Mouse (Mus musculus): ENCODE data around the gene Hipk1.
A peak's percentile ranks its signal among the peaks of the same experiment; 100 is the strongest.
"Not testable (repeated sequence)": the region's sequence is repeated elsewhere in the genome, so short reads cannot be mapped to it uniquely, and the experiment has no call there.

Hipk1 gene

DNA sequence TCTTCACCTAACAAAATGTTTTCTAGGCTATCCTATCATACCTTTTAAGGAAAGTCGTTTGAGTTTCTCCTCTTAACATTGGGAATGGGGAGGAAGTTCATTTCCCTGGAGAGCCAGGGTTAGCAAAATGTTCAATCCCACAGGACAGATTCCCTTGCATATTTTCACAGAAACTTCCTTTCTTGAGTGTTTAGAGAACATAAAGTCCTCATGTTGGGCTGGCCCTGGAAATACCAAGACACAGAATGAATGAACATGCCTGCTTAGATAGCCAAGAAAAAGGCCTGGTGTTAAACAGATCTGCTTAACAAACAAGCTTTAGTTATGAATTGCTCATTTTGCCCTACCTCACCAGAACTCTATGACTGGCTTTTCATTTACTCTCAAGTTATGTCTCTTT is 1.2 kb upstream of the Hipk1 start:
- DNase-seq (ENCODE audit: low spot score) = no peak

- not testable (repeated sequence) for DNase-seq (ENCODE audit: low spot score)
Observed at GRCm38 (mm10) chr3:103792111-103792406, 696 bp upstream of the Hipk1 start.

DNA sequence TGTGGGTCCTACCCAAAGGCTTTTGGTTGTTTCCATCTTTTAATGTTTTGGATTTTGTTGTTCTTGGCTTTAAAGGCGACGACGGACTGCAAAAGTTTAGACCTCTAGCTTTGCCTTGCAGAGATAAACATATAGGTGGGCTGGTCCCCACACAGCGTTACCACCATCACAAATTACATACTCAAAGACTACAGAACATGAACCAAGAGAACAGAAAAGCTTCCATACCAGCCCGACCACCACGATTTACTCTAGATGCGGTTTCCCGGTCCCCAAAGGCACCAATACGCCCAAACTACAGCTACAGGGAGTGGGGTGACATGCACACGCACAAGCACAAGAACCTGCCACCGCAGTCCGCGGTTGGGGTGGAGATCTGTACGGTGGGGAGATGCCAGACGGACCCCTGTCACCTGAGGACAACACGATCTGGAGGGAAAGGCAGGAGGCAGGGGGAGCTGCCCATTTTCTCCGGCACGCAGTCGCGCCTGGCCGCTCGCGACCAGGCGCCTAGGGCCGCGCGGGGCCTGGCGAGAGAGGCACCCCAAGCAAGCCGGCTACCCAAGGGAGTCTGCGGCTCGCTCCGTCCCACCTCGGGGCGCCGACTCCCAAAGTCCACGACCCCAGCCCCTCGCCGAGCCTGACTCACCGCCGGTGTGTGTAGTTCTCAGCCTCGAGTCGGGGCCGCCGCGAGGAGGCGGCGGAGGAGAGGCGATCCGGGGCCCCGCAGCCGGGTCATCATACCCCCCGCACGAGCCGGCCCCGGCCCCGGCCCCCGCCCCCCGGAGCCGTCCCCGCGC is 817 bp downstream of the Hipk1 start:
- DNase-seq (ENCODE audit: low spot score) = peak; percentile 55

DNA sequence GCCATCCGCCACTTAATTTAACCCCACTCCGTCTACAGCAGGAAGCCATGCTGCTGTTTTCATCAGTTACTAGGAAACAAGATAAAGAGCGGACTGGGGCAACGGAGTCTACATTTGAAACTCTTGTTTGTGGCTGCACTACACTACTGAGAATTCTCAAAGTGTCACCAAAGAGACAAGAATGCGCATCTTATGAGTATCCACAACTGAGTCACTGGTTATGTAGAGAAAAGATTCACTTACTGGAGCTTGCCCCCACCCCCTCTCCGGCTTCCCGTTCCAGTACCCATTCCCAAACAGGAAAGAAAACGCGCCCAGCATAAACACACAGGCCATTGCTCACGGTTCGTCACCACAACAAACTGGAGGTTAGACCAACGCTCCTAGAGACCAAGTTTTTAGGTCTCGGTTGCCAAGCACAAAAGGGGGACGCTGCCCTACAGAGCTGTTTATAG is 1.4 kb downstream of the Hipk1 start:
- DNase-seq (ENCODE audit: low spot score) = peak; percentile 76

DNA sequence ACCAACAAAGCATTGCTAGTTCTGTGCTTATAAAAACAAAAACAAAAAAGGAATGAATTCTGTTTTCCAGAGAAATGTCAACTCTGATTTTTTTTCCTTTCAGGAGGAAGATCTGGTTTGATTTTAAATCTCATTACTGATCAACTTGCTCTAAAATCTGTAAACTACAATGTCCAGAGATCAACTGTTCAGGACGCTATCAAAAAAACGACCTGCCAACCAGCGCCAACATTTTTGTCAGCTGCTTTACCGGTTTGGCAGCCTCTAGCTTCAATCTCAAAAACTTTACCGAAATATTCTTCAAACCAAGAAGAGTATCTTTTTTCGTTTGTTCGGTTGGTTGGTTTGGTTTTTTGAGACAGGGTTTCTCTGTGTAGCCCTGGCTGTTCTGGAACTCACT is 2.3 kb downstream of the Hipk1 start:
- DNase-seq (ENCODE audit: low spot score) = no peak

GRCm38 (mm10) chr3:103787225-103787624 is 4.1 kb downstream of the Hipk1 start:
- no peak for DNase-seq (ENCODE audit: low spot score)

GRCm38 (mm10) chr3:103782844-103783609 is 8.3 kb downstream of the Hipk1 start:
- no peak for DNase-seq (ENCODE audit: low spot score)

DNA sequence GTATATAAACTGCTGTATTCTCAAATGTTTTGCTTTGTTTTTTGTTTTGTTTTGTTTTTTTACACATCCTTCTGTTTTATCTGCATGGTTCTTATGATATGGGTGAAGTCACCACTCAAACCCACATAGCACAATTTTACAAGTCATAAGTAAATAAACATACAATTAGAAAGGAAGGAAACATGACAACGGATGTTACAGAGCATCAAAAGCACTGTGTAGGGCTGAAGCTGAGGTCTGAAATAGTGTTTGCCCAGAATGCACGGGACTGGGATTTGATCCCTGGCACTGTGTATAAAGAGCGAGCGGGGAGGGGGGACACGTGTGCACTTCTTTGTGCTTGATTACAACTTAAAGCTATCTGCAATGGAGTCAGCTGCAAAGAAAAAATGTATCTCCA is 10.6 kb downstream of the Hipk1 start:
- DNase-seq (ENCODE audit: low spot score) = no peak

GRCm38 (mm10) chr3:103780271-103780670 is 11.1 kb downstream of the Hipk1 start:
- no peak for DNase-seq (ENCODE audit: low spot score)

DNA sequence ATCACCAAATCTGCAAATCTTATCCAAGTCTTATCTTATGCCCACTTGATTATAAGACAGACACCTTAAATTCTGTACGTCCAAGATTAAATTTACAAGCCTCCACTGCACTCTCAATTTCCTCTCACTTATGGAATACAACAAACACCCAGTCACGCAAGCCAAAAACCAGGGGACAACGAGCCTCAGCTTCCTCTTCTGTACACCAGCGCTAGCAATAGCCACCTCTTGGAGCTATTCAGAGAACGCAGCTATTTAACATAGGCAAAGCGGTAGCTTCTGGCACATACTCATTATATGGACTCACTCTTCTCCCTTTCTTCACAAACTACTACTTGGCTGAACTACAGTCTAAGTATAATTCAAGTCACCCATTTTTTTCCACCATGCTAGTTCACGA is 12.2 kb downstream of the Hipk1 start:
- DNase-seq (ENCODE audit: low spot score) = no peak

- no peak for DNase-seq (ENCODE audit: low spot score)
Observed at GRCm38 (mm10) chr3:103778660-103779059, 12.7 kb downstream of the Hipk1 start.

- DNase-seq (ENCODE audit: low spot score) = peak; percentile 37
Observed at GRCm38 (mm10) chr3:103777940-103778339, 13.4 kb downstream of the Hipk1 start.

DNA sequence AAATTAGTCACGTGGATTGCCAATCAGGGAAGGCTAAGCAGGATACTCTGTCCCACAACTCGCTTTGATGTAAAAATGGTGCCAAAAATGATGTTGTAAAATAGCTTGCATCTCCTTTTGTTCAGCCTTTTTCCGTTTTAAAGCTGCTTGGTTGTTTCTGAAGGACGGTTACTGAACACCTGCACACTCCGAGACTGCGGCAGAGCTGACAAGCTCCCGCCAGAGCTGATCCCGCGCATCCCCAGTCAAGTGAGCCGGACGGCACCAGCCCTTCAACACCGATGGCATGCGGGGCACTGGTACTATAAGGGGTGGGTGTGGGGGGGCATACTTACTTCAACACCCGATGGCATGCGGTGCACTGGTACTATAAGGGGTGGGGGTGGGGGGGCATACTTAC is 17.4 kb downstream of the Hipk1 start:
- no peak for DNase-seq (ENCODE audit: low spot score)

- DNase-seq (ENCODE audit: low spot score) = no peak
Observed at GRCm38 (mm10) chr3:103773508-103773907, 17.9 kb downstream of the Hipk1 start.

GRCm38 (mm10) chr3:103772846-103773245 is 18.5 kb downstream of the Hipk1 start:
- peak; percentile 29 for DNase-seq (ENCODE audit: low spot score)

GRCm38 (mm10) chr3:103771531-103772130 is 19.7 kb downstream of the Hipk1 start:
- DNase-seq (ENCODE audit: low spot score) = no peak

DNA sequence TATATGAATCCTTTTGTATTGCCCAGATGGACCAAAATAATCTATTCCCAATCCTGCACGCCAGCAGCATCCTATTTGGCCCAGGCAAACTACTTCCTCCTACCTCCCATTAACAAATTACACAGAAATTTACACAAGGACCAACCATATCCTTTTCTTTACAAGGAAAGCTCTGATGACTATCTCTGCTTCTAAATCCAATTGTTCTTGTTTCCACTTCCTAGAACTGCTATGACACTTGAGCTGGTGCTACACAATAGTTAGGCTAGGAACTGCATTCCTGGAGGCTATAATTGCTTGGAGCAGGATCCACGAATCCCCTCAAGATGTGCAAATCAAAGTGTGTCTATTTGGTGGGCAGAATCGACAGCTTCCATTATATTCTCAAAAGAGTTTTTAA is 24.6 kb downstream of the Hipk1 start:
- no peak for DNase-seq (ENCODE audit: low spot score)

DNA sequence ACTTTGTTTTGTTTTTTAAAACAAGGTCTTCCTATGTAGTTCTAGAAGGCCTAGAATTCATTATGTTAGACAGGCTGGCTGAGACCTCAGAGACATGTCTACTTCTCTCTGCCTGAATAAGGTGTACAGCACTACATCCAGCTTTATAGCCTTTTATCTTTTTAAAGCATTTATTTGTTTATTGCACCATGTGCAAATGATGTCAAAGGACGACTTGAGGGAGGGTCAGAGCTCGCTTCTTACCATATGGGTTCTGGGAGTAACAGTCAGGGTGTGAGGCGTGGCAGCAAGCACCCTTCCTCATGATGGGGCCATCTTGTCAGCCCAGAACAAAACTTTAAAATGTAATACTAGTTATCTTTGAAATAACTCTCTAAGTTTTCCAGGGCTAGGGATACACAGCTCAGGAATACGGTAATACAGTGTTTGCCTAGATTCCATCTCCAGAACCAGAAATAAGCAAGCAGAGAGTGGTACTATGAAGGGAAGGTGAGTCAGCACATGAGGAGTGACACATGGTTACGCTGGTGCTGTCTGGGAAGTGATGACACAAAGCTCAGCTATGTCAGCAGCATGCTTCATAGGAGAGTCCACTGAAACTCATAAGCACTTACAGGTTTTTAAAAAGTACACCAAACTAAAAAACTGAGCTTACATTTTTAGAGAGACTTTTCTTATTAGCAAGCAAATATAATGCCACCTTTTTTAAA is 31.9 kb downstream of the Hipk1 start:
- no peak for DNase-seq (ENCODE audit: low spot score)

DNA sequence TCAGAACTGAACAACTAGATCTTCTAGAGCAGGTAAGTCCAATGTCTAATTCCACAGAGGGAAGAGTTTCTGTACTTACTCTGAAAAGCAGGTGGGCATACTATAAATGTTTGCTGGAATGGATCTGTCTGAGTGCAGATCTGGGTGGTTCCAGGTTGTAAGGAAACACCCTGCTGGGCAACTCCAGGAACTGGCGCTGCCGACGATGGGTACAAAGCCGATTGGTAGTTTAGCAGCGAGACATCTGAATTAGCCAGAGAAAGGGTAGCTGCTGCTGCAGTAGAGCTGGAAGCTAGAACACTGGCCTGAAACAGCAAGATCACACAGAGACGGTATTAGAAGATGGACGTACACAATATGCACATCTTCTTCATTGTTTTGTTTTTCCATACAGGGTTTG is 32.9 kb downstream of the Hipk1 start:
- no peak for DNase-seq (ENCODE audit: low spot score)

DNA sequence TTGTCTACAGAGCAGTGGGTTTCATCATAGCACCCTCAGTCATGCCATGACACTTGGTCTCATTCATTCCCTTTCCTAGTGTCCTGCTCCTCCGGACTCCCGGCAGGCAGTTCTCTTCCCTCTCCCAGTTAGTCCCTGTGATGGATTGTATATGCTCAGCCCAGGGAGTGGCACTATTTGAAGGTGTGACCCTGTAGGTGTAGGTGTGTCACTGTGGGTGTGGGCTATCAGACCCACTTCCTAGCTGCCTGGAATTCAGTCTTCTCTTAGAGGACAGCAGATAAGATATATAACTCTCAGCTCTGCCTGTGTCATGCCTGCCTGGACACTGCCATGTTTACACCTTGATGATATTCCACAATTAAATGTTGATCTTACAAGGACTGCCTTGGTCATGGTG is 34.4 kb downstream of the Hipk1 start:
- no peak for DNase-seq (ENCODE audit: low spot score)

DNA sequence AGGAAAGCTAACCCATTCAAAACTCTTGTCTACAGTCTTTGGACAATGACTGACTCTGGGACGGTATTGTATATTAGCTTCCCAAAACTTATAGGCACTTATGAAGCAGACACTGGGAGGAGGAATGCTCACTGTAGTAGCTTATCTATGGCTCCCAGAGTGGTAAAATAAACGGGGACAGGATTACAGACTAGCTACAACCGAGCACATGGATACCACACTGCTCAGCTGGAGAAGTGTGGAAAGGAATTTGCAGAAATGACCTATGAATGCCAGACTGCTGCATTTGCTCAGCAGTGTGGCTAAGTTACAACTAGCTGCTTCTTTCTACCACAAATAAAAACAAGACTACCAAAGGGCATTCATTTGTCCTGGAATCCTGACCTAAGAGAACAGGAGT is 36.0 kb downstream of the Hipk1 start:
- DNase-seq (ENCODE audit: low spot score) = no peak

DNA sequence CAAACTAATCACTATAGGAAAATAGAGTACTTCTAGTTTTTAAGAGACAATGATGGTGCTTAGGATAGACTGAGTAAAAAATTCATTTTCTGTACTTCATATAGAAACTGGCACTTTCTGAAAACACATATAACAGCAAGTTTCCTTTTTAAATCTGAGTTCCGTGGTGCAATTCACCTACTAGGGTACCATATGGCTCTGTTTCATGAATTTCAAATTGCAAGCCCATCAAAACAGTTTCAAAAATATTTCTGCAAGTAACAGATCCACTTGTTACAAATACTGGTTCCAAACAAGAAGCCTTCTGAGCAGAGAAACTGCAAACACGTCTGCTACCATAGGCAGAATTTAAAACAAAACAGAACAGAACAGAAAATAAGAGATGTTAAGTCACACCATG is 39.8 kb downstream of the Hipk1 start:
- no peak for DNase-seq (ENCODE audit: low spot score)

DNA sequence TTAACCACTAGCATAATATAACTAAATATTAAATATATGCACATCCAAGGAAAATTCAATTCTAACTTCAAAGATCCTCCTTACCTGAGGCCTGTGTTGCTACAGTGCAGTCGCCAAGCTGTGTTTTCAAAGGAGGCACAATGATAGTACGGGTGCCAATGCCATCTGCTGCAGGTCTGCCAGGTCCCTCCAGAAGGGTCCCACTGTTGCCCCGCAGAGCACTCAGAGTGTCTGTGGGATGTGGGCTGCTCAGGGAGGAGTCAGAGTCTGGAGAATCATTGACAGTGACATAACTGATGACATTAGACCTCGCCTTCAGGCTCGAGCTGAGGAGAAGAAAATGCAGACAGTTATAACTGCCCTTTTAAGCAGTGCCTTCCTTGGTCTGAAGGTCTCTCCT is 44.7 kb downstream of the Hipk1 start:
- no peak for DNase-seq (ENCODE audit: low spot score)
